Mouse (Mus musculus): Measurements from ENCODE around the gene Ada.

Ada gene

GRCm38 (mm10) chr2:163749647-163750611 is at the start of gene Ada:
TSS of gene Ada (minus strand) at chr2:163750239.
- DNase-seq (ENCODE audit: low read depth, low spot score): peak; percentile 60

- no peak for DNase-seq (ENCODE audit: low read depth, low spot score)
These were observed 48.4 kb upstream of the Ada start for GRCm38 (mm10) chr2:163798411-163798810.

GRCm38 (mm10) chr2:163788484-163788883 is 38.4 kb upstream of the Ada start:
- DNase-seq (ENCODE audit: low read depth, low spot score): peak; percentile 61

- DNase-seq (ENCODE audit: low read depth, low spot score): peak; percentile 69
These were observed 37.7 kb upstream of the Ada start for GRCm38 (mm10) chr2:163787709-163788108.

GRCm38 (mm10) chr2:163787086-163787485 is 37.0 kb upstream of the Ada start:
- no peak for DNase-seq (ENCODE audit: low read depth, low spot score)

- no peak for DNase-seq (ENCODE audit: low read depth, low spot score)
These were observed 33.9 kb upstream of the Ada start for GRCm38 (mm10) chr2:163783901-163784300.

- DNase-seq (ENCODE audit: low read depth, low spot score): no peak
These were observed 33.3 kb upstream of the Ada start for GRCm38 (mm10) chr2:163783368-163783767.

GRCm38 (mm10) chr2:163778896-163779295 is 28.9 kb upstream of the Ada start:
- peak; percentile 10 for DNase-seq (ENCODE audit: low read depth, low spot score)

- no peak for DNase-seq (ENCODE audit: low read depth, low spot score)
These were observed 27.0 kb upstream of the Ada start for GRCm38 (mm10) chr2:163777061-163777460.

GRCm38 (mm10) chr2:163776661-163777060 is 26.6 kb upstream of the Ada start:
- DNase-seq (ENCODE audit: low read depth, low spot score): no peak

GRCm38 (mm10) chr2:163770731-163771130 is 20.7 kb upstream of the Ada start:
- no peak for DNase-seq (ENCODE audit: low read depth, low spot score)

- DNase-seq (ENCODE audit: low read depth, low spot score): no peak
These were observed 16.9 kb upstream of the Ada start for GRCm38 (mm10) chr2:163766890-163767289.

- DNase-seq (ENCODE audit: low read depth, low spot score): no peak
These were observed 16.2 kb upstream of the Ada start for GRCm38 (mm10) chr2:163766261-163766660.

- DNase-seq (ENCODE audit: low read depth, low spot score): no peak
These were observed 11.4 kb upstream of the Ada start for GRCm38 (mm10) chr2:163761402-163761801.

- DNase-seq (ENCODE audit: low read depth, low spot score): no peak
These were observed 10.6 kb upstream of the Ada start for GRCm38 (mm10) chr2:163760589-163760988.

GRCm38 (mm10) chr2:163758146-163758545 is 8.1 kb upstream of the Ada start:
- no peak for DNase-seq (ENCODE audit: low read depth, low spot score)

GRCm38 (mm10) chr2:163756723-163757122 is 6.7 kb upstream of the Ada start:
- DNase-seq (ENCODE audit: low read depth, low spot score): no peak

GRCm38 (mm10) chr2:163754228-163754627 is 4.2 kb upstream of the Ada start:
- no peak for DNase-seq (ENCODE audit: low read depth, low spot score)

GRCm38 (mm10) chr2:163744801-163745570 is 5.1 kb downstream of the Ada start:
- DNase-seq (ENCODE audit: low read depth, low spot score): no peak

GRCm38 (mm10) chr2:163743357-163743756 is 6.7 kb downstream of the Ada start:
- no peak for DNase-seq (ENCODE audit: low read depth, low spot score)

GRCm38 (mm10) chr2:163742656-163743055 is 7.4 kb downstream of the Ada start:
- DNase-seq (ENCODE audit: low read depth, low spot score): no peak

GRCm38 (mm10) chr2:163735980-163736379 is 14.1 kb downstream of the Ada start:
- no peak for DNase-seq (ENCODE audit: low read depth, low spot score)

GRCm38 (mm10) chr2:163735163-163735562 is 14.9 kb downstream of the Ada start:
- DNase-seq (ENCODE audit: low read depth, low spot score): no peak

Data from ES-CJ7 (cell line).